Mouse (Mus musculus) lung, embryonic 16.5 days (tissue): ENCODE results near the gene Cel. TPM values are rescaled to one million over a fixed set of nuclear protein-coding genes. Genes with fewer than 3 reads are reported as not detected.

Experiments
- ATAC-seq: fragments of 200-750 bp; cut with Nextera tagmentation; 2 replicates; pipeline ENCODE4 v1.8.0; 2017; ENCODE audit warnings: low read depth, mild to moderate bottlenecking, moderate library complexity
- H3K27ac ChIP-seq: fragments of 300-500 bp; sonication (generic); 2 replicates; pipeline ENCODE4 v1.5.1; 2014; ENCODE audit warnings: mild to moderate bottlenecking, control low read depth, low read length
- H3K27me3 ChIP-seq: fragments of 300-500 bp; sonication (generic); 2 replicates; pipeline ENCODE4 v1.6.1; 2014; ENCODE audit warnings: low read depth, low read length, mixed read lengths; ENCODE audit not compliant: control insufficient read depth, insufficient read depth
- H3K36me3 ChIP-seq: fragments of 300-500 bp; sonication (generic); 2 replicates; pipeline ENCODE4 v1.6.1; 2014; ENCODE audit warnings: low read length; ENCODE audit not compliant: control insufficient read depth, insufficient read depth
- H3K4me1 ChIP-seq: fragments of 300-500 bp; sonication (generic); replicated peaks from 2 replicates; pipeline ENCODE4 v1.6.1; 2014; ENCODE audit warnings: low read length, mixed read lengths; ENCODE audit not compliant: control insufficient read depth, insufficient read depth
- H3K4me2 ChIP-seq: fragments of 300-500 bp; sonication (generic); 2 replicates; pipeline ENCODE4 v1.6.1; 2014; ENCODE audit warnings: low read depth, low read length, control low read depth
- H3K4me3 ChIP-seq: fragments of 300-500 bp; sonication (generic); 2 replicates; pipeline ENCODE4 v1.5.1; 2014; ENCODE audit warnings: mild to moderate bottlenecking, low read length, control low read depth
- H3K9ac ChIP-seq: fragments of 300-500 bp; sonication (generic); 2 replicates; pipeline ENCODE4 v1.6.1; 2014; ENCODE audit warnings: low read length, control low read depth
- H3K9me3 ChIP-seq: fragments of 300-500 bp; sonication (generic); 2 replicates; pipeline ENCODE4 v1.6.1; 2016; ENCODE audit warnings: low read length; ENCODE audit not compliant: control insufficient read depth
- WGBS: fragments of 180-500 bp; shearing (Covaris S2); extraction: QIAGEN DNeasy Blood & Tissue Kit; methylation state at CpG from one replicate; pipeline ENCODE4 v1.1.7; 2014; 5-methylcytosine and 5-hydroxymethylcytosine counted together
- polyA plus RNA-seq: library from polyadenylated mRNA; unstranded; fragments of >200 nt; fragmentation: Nextera tagmentation; extraction: Ambion mirVana; gene quantifications from 2 replicates; pipeline ENCODE4 v1.2.1, GENCODE M21; 2015

Gene Cel
- polyA plus RNA-seq, 1 experiment from 2014 or later, result 0.10 TPM

GRCm38 (mm10) chr2:28566545-28566944 lies 3.3 kb upstream of the Cel start:
- no peaks in the 10 kb centered on the region for H3K9me3 ChIP-seq
- H3K4me2 ChIP-seq, result no peak overlapping the region
- H3K4me3 ChIP-seq, result no peak overlapping the region
- ATAC-seq, result no peak
- no peaks in the 10 kb centered on the region; the same call in 1 of the 2 replicates for H3K4me1 ChIP-seq
- H3K27me3 ChIP-seq, result no peaks in the 10 kb centered on the region
- 38% methylated on average over 5 of the region's 5 CpGs for whole genome bisulfite sequencing
- H3K36me3 ChIP-seq, result peaks cover 37% of the 10 kb centered on the region
- H3K9ac ChIP-seq, result no peak overlapping the region
- no peak overlapping the region for H3K27ac ChIP-seq

GRCm38 (mm10) chr2:28564380-28564779 lies 1.2 kb upstream of the Cel start:
- no peak overlapping the region for H3K4me3 ChIP-seq
- H3K4me2 ChIP-seq, result no peak overlapping the region
- H3K27me3 ChIP-seq, result no peaks in the 10 kb centered on the region
- WGBS, result 79% methylated on average over 4 of the region's 4 CpGs
- H3K9ac ChIP-seq, result no peak overlapping the region
- no peaks in the 10 kb centered on the region for H3K9me3 ChIP-seq
- no peaks in the 10 kb centered on the region; the same call in 1 of the 2 replicates for H3K4me1 ChIP-seq
- H3K27ac ChIP-seq, result no peak overlapping the region
- H3K36me3 ChIP-seq, result peaks cover 31% of the 10 kb centered on the region
- ATAC-seq, result no peak

GRCm38 (mm10) chr2:28563830-28564229 lies 627 bp upstream of the Cel start:
- Histone ChIP-seq H3K9me3 (no peaks in the 10 kb centered on the region), H3K27ac (no peak overlapping the region), H3K4me3 (no peak overlapping the region), H3K4me1 (no peaks in the 10 kb centered on the region; the same call in 1 of the 2 replicates), H3K9ac (no peak overlapping the region), H3K27me3 (no peaks in the 10 kb centered on the region), H3K4me2 (no peak overlapping the region), H3K36me3 (peaks cover 30% of the 10 kb centered on the region)
- no peak for ATAC-seq

GRCm38 (mm10) chr2:28557452-28557851 lies 5.8 kb downstream of the Cel start:
- no peaks in the 10 kb centered on the region for H3K9me3 ChIP-seq
- no peak overlapping the region for H3K4me3 ChIP-seq
- no peak overlapping the region for H3K4me2 ChIP-seq
- ATAC-seq, result no peak
- H3K27me3 ChIP-seq, result no peaks in the 10 kb centered on the region
- H3K9ac ChIP-seq, result no peak overlapping the region
- no peak overlapping the region for H3K27ac ChIP-seq
- H3K4me1 ChIP-seq, result no peaks in the 10 kb centered on the region
- WGBS, result 73% methylated on average over 5 of the region's 5 CpGs
- peaks cover 6% of the 10 kb centered on the region for H3K36me3 ChIP-seq

- Histone ChIP-seq H3K4me3 (no peak overlapping the region), H3K27me3 (no peaks in the 10 kb centered on the region), H3K9me3 (no peaks in the 10 kb centered on the region), H3K9ac (no peak overlapping the region), H3K36me3 (peaks cover 29% of the 10 kb centered on the region), H3K4me2 (no peak overlapping the region), H3K27ac (no peak overlapping the region), H3K4me1 (no peaks in the 10 kb centered on the region)
- ATAC-seq, result no peak
- 91% methylated on average over 5 of the region's 5 CpGs for WGBS
Observed at GRCm38 (mm10) chr2:28552301-28552700, 10.9 kb downstream of the Cel start.

- no peak overlapping the region for H3K4me3 ChIP-seq
- peaks cover 35% of the 10 kb centered on the region for H3K36me3 ChIP-seq
- no peak for ATAC-seq
- H3K4me2 ChIP-seq, result no peak overlapping the region
- no peaks in the 10 kb centered on the region for H3K9me3 ChIP-seq
- 85% methylated on average over 13 of the region's 13 CpGs for WGBS
- H3K27ac ChIP-seq, result no peak overlapping the region
- no peaks in the 10 kb centered on the region for H3K4me1 ChIP-seq
- H3K27me3 ChIP-seq, result no peaks in the 10 kb centered on the region
- no peak overlapping the region for H3K9ac ChIP-seq
Observed at GRCm38 (mm10) chr2:28549157-28549556, 14.0 kb downstream of the Cel start.

GRCm38 (mm10) chr2:28547237-28548172 lies 15.7 kb downstream of the Cel start:
- Histone ChIP-seq H3K9me3 (no peaks in the 10 kb centered on the region), H3K4me3 (no peak overlapping the region), H3K4me1 (no peaks in the 10 kb centered on the region), H3K27ac (no peak overlapping the region), H3K4me2 (no peak overlapping the region), H3K9ac (no peak overlapping the region), H3K27me3 (no peaks in the 10 kb centered on the region), H3K36me3 (peaks cover 34% of the 10 kb centered on the region)
- ATAC-seq, result peak; percentile 74
- 47% methylated on average over 11 of the region's 11 CpGs for WGBS

GRCm38 (mm10) chr2:28546560-28546959 lies 16.6 kb downstream of the Cel start:
- Histone ChIP-seq H3K9me3 (no peaks in the 10 kb centered on the region), H3K4me3 (no peak overlapping the region), H3K27ac (no peak overlapping the region), H3K4me1 (no peaks in the 10 kb centered on the region), H3K4me2 (no peak overlapping the region), H3K9ac (no peak overlapping the region), H3K36me3 (peaks cover 32% of the 10 kb centered on the region), H3K27me3 (no peaks in the 10 kb centered on the region)
- no peak for ATAC-seq
- 66% methylated on average over 6 of the region's 6 CpGs for WGBS

GRCm38 (mm10) chr2:28545976-28546375 lies 17.2 kb downstream of the Cel start:
- no peak overlapping the region for H3K27ac ChIP-seq
- peaks cover 32% of the 10 kb centered on the region for H3K36me3 ChIP-seq
- no peak overlapping the region for H3K4me3 ChIP-seq
- no peaks in the 10 kb centered on the region for H3K9me3 ChIP-seq
- no peaks in the 10 kb centered on the region for H3K27me3 ChIP-seq
- ATAC-seq, result no peak
- H3K9ac ChIP-seq, result no peak overlapping the region
- no peaks in the 10 kb centered on the region for H3K4me1 ChIP-seq
- H3K4me2 ChIP-seq, result no peak overlapping the region
